Mouse (Mus musculus) heart, embryonic 12.5 days (tissue): ENCODE measurements around the gene Nmnat3. TPM values are rescaled to one million over a fixed set of nuclear protein-coding genes. Genes with fewer than 3 reads are reported as not detected.

Experiments used
- ATAC-seq: fragments of 200-750 bp; cut with Nextera tagmentation; 2 replicates; pipeline ENCODE4 v1.8.0; 2017; ENCODE audit warnings: moderate TSS enrichment, moderate library complexity; ENCODE audit not compliant: insufficient number of reproducible peaks, low FRiP score
- H3K27ac ChIP-seq: fragments of 300-500 bp; sonication (generic); 2 replicates; pipeline ENCODE4 v1.5.1; 2016; ENCODE audit warnings: mild to moderate bottlenecking, moderate library complexity; ENCODE audit not compliant: poor library complexity, severe bottlenecking
- H3K27me3 ChIP-seq: fragments of 300-500 bp; sonication (generic); replicated peaks from 2 replicates; pipeline ENCODE4 v1.6.1; 2016; ENCODE audit warnings: mild to moderate bottlenecking, moderate library complexity
- H3K36me3 ChIP-seq: fragments of 300-500 bp; sonication (generic); 2 replicates; pipeline ENCODE4 v1.6.1; 2016; ENCODE audit warnings: mild to moderate bottlenecking, moderate library complexity
- H3K4me1 ChIP-seq: fragments of 300-500 bp; sonication (generic); replicated peaks from 2 replicates; pipeline ENCODE4 v1.6.1; 2016; ENCODE audit warnings: mild to moderate bottlenecking
- H3K4me2 ChIP-seq: fragments of 300-500 bp; sonication (generic); 2 replicates; pipeline ENCODE4 v1.6.1; 2016; ENCODE audit warnings: mild to moderate bottlenecking, moderate library complexity
- H3K4me3 ChIP-seq: fragments of 300-500 bp; sonication (generic); 2 replicates; pipeline ENCODE4 v1.5.1; 2016; ENCODE audit warnings: mild to moderate bottlenecking
- H3K9ac ChIP-seq: fragments of 300-500 bp; sonication (generic); 2 replicates; pipeline ENCODE4 v1.6.1; 2016; ENCODE audit warnings: mild to moderate bottlenecking, moderate library complexity
- H3K9me3 ChIP-seq: fragments of 300-500 bp; sonication (generic); replicated peaks from 2 replicates; pipeline ENCODE4 v1.6.1; 2016; ENCODE audit warnings: mild to moderate bottlenecking, moderate library complexity
- WGBS: fragments of 180-500 bp; shearing (Covaris S2); methylation state at CpG from one replicate; pipeline ENCODE4 v1.1.7; 2016; 5-methylcytosine and 5-hydroxymethylcytosine counted together
- polyA plus RNA-seq: library from polyadenylated mRNA; unstranded; fragments of >200 nt; fragmentation: Nextera tagmentation; extraction: Ambion mirVana; gene quantifications from 2 replicates; pipeline ENCODE4 v1.2.1, GENCODE M21; 2016

Nmnat3 gene
- polyA plus RNA-seq, 1 experiment from 2014 or later, result 9.4 TPM

GRCm38 (mm10) chr9:98285606-98286301 lies 1.5 kb upstream of the Nmnat3 start:
- no peak overlapping the region for H3K27ac ChIP-seq
- H3K36me3 ChIP-seq, result no peaks in the 10 kb centered on the region
- no peak overlapping the region for H3K4me2 ChIP-seq
- no peak overlapping the region for H3K9ac ChIP-seq
- no peak for ATAC-seq
- no peaks in the 10 kb centered on the region for H3K4me1 ChIP-seq
- WGBS, result 68% methylated on average over 9 of the region's 9 CpGs
- no peaks in the 10 kb centered on the region for H3K9me3 ChIP-seq
- H3K27me3 ChIP-seq, result peaks cover 9% of the 10 kb centered on the region; the same call in 1 of the 2 replicates
- no peak overlapping the region for H3K4me3 ChIP-seq

- no peak for ATAC-seq
- no peaks in the 10 kb centered on the region for H3K36me3 ChIP-seq
- H3K9ac ChIP-seq, result no peak overlapping the region
- peaks cover 20% of the 10 kb centered on the region; the same call in 1 of the 2 replicates for H3K27me3 ChIP-seq
- H3K4me1 ChIP-seq, result no peaks in the 10 kb centered on the region
- H3K4me2 ChIP-seq, result no peak overlapping the region
- H3K9me3 ChIP-seq, result no peaks in the 10 kb centered on the region
- no peak overlapping the region for H3K27ac ChIP-seq
- no peak overlapping the region for H3K4me3 ChIP-seq
These were observed 2.4 kb downstream of the Nmnat3 start for GRCm38 (mm10) chr9:98289665-98290064.

GRCm38 (mm10) chr9:98290591-98290990 lies 3.4 kb downstream of the Nmnat3 start:
- Histone ChIP-seq H3K9me3 (no peaks in the 10 kb centered on the region), H3K36me3 (no peaks in the 10 kb centered on the region), H3K9ac (no peak overlapping the region), H3K4me1 (no peaks in the 10 kb centered on the region), H3K27ac (no peak overlapping the region), H3K27me3 (peaks cover 20% of the 10 kb centered on the region; the same call in 1 of the 2 replicates), H3K4me2 (no peak overlapping the region), H3K4me3 (no peak overlapping the region)
- no peak for ATAC-seq
- WGBS, result 67% methylated on average over 1 of the region's 1 CpGs

- Histone ChIP-seq H3K4me2 (peak overlapping the region; percentile 77), H3K4me1 (peaks cover 11% of the 10 kb centered on the region), H3K9me3 (no peaks in the 10 kb centered on the region), H3K27ac (peak overlapping the region; percentile 58; the same call in 1 of the 2 replicates), H3K36me3 (no peaks in the 10 kb centered on the region), H3K27me3 (0 out of 2 replicates have a peak, but pooled peaks cover 5% of the 10 kb centered on the region), H3K4me3 (peak overlapping the region; percentile 62), H3K9ac (peak overlapping the region; percentile 75)
- under 1% methylated on average over 56 of the region's 56 CpGs for WGBS
- peak; percentile 91 for ATAC-seq
These were observed 9.4 kb downstream of the Nmnat3 start for GRCm38 (mm10) chr9:98296383-98297201.

GRCm38 (mm10) chr9:98297234-98297936 lies 10.2 kb downstream of the Nmnat3 start:
- Histone ChIP-seq H3K27ac (no peak overlapping the region), H3K4me3 (peak overlapping the region; percentile 62), H3K27me3 (0 out of 2 replicates have a peak, but pooled peaks cover 3% of the 10 kb centered on the region), H3K36me3 (no peaks in the 10 kb centered on the region), H3K4me2 (peak overlapping the region; percentile 77), H3K4me1 (peaks cover 11% of the 10 kb centered on the region), H3K9ac (peak overlapping the region; percentile 75), H3K9me3 (no peaks in the 10 kb centered on the region)
- WGBS, result 12% methylated on average over 12 of the region's 12 CpGs
- no peak for ATAC-seq

GRCm38 (mm10) chr9:98297937-98298595 lies 10.8 kb downstream of the Nmnat3 start:
- Histone ChIP-seq H3K27ac (no peak overlapping the region), H3K4me2 (peak overlapping the region; percentile 77), H3K4me1 (peaks cover 11% of the 10 kb centered on the region), H3K9me3 (no peaks in the 10 kb centered on the region), H3K9ac (no peak overlapping the region), H3K27me3 (0 out of 2 replicates have a peak, but pooled peaks cover 3% of the 10 kb centered on the region), H3K4me3 (no peak overlapping the region), H3K36me3 (no peaks in the 10 kb centered on the region)
- no peak for ATAC-seq
- WGBS, result 65% methylated on average over 6 of the region's 6 CpGs

- no peak overlapping the region for H3K27ac ChIP-seq
These were observed 11.5 kb downstream of the Nmnat3 start for GRCm38 (mm10) chr9:98298761-98299160.

GRCm38 (mm10) chr9:98299235-98299634 lies 12.0 kb downstream of the Nmnat3 start:
- ATAC-seq, result peak; percentile 82
- Histone ChIP-seq H3K9ac (no peak overlapping the region), H3K9me3 (no peaks in the 10 kb centered on the region), H3K27me3 (no peaks in the 10 kb centered on the region), H3K36me3 (no peaks in the 10 kb centered on the region), H3K4me1 (peaks cover 11% of the 10 kb centered on the region), H3K4me2 (peak overlapping the region; percentile 6; the same call in 1 of the 2 replicates), H3K27ac (no peak overlapping the region), H3K4me3 (no peak overlapping the region)
- 62% methylated on average over 7 of the region's 7 CpGs for WGBS

More at GRCm38 (mm10) chr9:98298761-98299160, 11.5 kb downstream of the Nmnat3 start:
- WGBS, result 72% methylated on average over 3 of the region's 3 CpGs
- H3K9me3 ChIP-seq, result no peaks in the 10 kb centered on the region
- no peaks in the 10 kb centered on the region for H3K27me3 ChIP-seq
- H3K4me1 ChIP-seq, result peaks cover 11% of the 10 kb centered on the region
- no peak overlapping the region for H3K9ac ChIP-seq
- no peak for ATAC-seq
- peak overlapping the region; percentile 6; the same call in 1 of the 2 replicates for H3K4me2 ChIP-seq
- H3K36me3 ChIP-seq, result no peaks in the 10 kb centered on the region
- no peak overlapping the region for H3K4me3 ChIP-seq

- H3K27me3 ChIP-seq, result no peaks in the 10 kb centered on the region
- no peaks in the 10 kb centered on the region for H3K36me3 ChIP-seq
- WGBS, result 68% methylated on average over 7 of the region's 7 CpGs
- H3K9me3 ChIP-seq, result no peaks in the 10 kb centered on the region
- no peak for ATAC-seq
- no peak overlapping the region for H3K9ac ChIP-seq
- H3K4me2 ChIP-seq, result no peak overlapping the region
- no peak overlapping the region for H3K27ac ChIP-seq
- H3K4me3 ChIP-seq, result no peak overlapping the region
- H3K4me1 ChIP-seq, result peaks cover 11% of the 10 kb centered on the region
These were observed 13.3 kb downstream of the Nmnat3 start for GRCm38 (mm10) chr9:98300582-98300981.

- H3K4me1 ChIP-seq, result no peaks in the 10 kb centered on the region
- 0 out of 2 replicates have a peak, but pooled peaks cover 5% of the 10 kb centered on the region for H3K9me3 ChIP-seq
- no peak overlapping the region for H3K27ac ChIP-seq
- H3K27me3 ChIP-seq, result no peaks in the 10 kb centered on the region
- 77% methylated on average over 6 of the region's 6 CpGs for WGBS
- ATAC-seq, result no peak
- H3K36me3 ChIP-seq, result no peaks in the 10 kb centered on the region
- H3K4me3 ChIP-seq, result no peak overlapping the region
- no peak overlapping the region for H3K4me2 ChIP-seq
- no peak overlapping the region for H3K9ac ChIP-seq
These were observed 19.8 kb downstream of the Nmnat3 start for GRCm38 (mm10) chr9:98307011-98307410.
